Mouse (Mus musculus) liver, postnatal 0 days (tissue): Measurements from ENCODE around the gene Lmx1a.

ENCODE experiments used
- CTCF ChIP-seq: sonication (generic); IDR thresholded peaks from 2 replicates; pipeline ENCODE4 v1.5.1; 2016; ENCODE audit warnings: antibody characterized with exemption, low read depth
- EP300 ChIP-seq: IDR thresholded peaks from 2 replicates; pipeline ENCODE4 v1.6.1; 2016; ENCODE audit warnings: antibody characterized with exemption, low read depth, mild to moderate bottlenecking

- TF ChIP-seq CTCF (no peak), EP300 (no peak)
Measured at GRCm38 (mm10) chr1:167791221-167791620, 102.2 kb downstream of the Lmx1a start.
